Mouse (Mus musculus) MEL (cell line): ENCODE results near the gene Kdm4a.

Source experiments
- CHD2 ChIP-seq: IDR thresholded peaks from 2 replicates; pipeline ENCODE4 v1.6.1; 2011; ENCODE audit warnings: low read length, improper control_type of control experiment
- CTCF ChIP-seq, 3 experiments: IDR thresholded peaks in 2 of 3; conservative IDR thresholded peaks in 1 of 3; 2 replicates each; pipeline ENCODE4 v1.5.1; 2011 to 2012; ENCODE audit warnings: low read length in 3 of 3, low read depth in 2 of 3, mild to moderate bottlenecking in 2 of 3, improper control_type of control experiment in 1 of 3, inconsistent platforms in 1 of 3, mixed read lengths in 1 of 3, moderate library complexity in 1 of 3; ENCODE audit not compliant: control insufficient read depth in 1 of 3, insufficient read depth in 1 of 3, poor library complexity in 1 of 3, severe bottlenecking in 1 of 3
- EP300 ChIP-seq, 2 experiments: IDR thresholded peaks; 2 replicates each; pipeline ENCODE4 v1.6.1; 2011; ENCODE audit warnings: improper control_type of control experiment in 2 of 2, low read length in 2 of 2, low read depth in 1 of 2, mild to moderate bottlenecking in 1 of 2
- MAFK ChIP-seq: IDR thresholded peaks from 2 replicates; pipeline ENCODE4 v1.6.1; 2011; ENCODE audit warnings: low read depth, mild to moderate bottlenecking, low read length, improper control_type of control experiment, borderline replicate concordance
- MAZ ChIP-seq: IDR thresholded peaks from 2 replicates; pipeline ENCODE4 v1.6.1; 2012; ENCODE audit warnings: low read depth, mild to moderate bottlenecking, inconsistent platforms, low read length, improper control_type of control experiment
- MYB ChIP-seq: IDR thresholded peaks from 2 replicates; pipeline ENCODE4 v1.6.1; 2011; ENCODE audit warnings: mild to moderate bottlenecking, low read depth, low read length, improper control_type of control experiment
- POLR2A ChIP-seq, 2 experiments: IDR thresholded peaks; 2 replicates each; pipeline ENCODE4 v1.6.1; 2011 to 2012; ENCODE audit warnings: low read length in 2 of 2, mild to moderate bottlenecking in 2 of 2, control low read depth in 1 of 2, improper control_type of control experiment in 1 of 2, low read depth in 1 of 2, moderate library complexity in 1 of 2; ENCODE audit not compliant: control insufficient read depth in 1 of 2, insufficient read depth in 1 of 2, poor library complexity in 1 of 2
- RAD21 ChIP-seq: IDR thresholded peaks from 2 replicates; pipeline ENCODE4 v1.6.1; 2011; ENCODE audit warnings: mild to moderate bottlenecking, low read depth, low read length, improper control_type of control experiment
- TCF12 ChIP-seq: IDR thresholded peaks from 2 replicates; pipeline ENCODE4 v1.6.1; 2014; ENCODE audit warnings: low read depth, mild to moderate bottlenecking, inconsistent platforms, low read length, improper control_type of control experiment, moderate library complexity
- ZC3H11A ChIP-seq: IDR thresholded peaks from 2 replicates; pipeline ENCODE4 v1.6.1; 2012; ENCODE audit warnings: low read depth, mild to moderate bottlenecking, inconsistent platforms, low read length, improper control_type of control experiment

DNA sequence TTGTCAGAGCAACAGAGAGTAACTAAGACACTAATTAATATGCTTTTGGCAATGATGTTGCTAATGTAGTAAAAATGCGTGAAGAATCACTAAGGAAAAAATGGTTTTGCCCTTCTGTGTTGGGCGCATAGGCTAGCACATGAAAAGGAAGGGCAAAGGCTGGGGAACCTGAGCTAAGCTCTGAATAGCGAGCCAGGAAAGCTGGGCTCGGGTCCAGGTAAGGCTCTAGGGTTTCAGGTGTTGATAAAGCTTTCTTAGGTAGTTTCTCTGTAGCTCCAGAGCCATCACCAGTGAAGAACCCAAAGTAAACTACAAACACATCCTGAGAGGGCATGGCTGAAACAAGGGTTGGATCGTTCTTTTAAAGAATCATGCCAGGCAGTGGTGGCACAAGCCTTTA, 38.3 kb downstream of the Kdm4a start:
- TF ChIP-seq CTCF (IDR thresholded peaks at IDR 0.05 in 2 of 3, conservative IDR thresholded peaks at IDR 0.05 in 1 of 3; ENCODE audit: control insufficient read depth in 1 of 3, insufficient read depth in 1 of 3, low read depth in 2 of 3, low read length in 3 of 3, poor library complexity in 1 of 3, severe bottlenecking in 1 of 3) = no peak
- no peak for TF ChIP-seq MYB
- no peak for TF ChIP-seq EP300 (IDR thresholded peaks at IDR 0.05; ENCODE audit: low read depth in 1 of 2, low read length in 2 of 2)
- no peak for TF ChIP-seq MAFK
- TF ChIP-seq ZC3H11A = no peak
- TF ChIP-seq POLR2A (IDR thresholded peaks at IDR 0.05; ENCODE audit: control insufficient read depth in 1 of 2, insufficient read depth in 1 of 2, low read depth in 1 of 2, low read length in 2 of 2, poor library complexity in 1 of 2) = no peak
- no peak for TF ChIP-seq RAD21
- TF ChIP-seq TCF12 = no peak
- no peak for TF ChIP-seq CHD2
- no peak for TF ChIP-seq MAZ
